Mouse (Mus musculus): ENCODE measurements around the gene Tceanc2.

- TF ChIP-seq CTCF (IDR thresholded peaks at IDR 0.05; ENCODE audit: control insufficient read depth, insufficient read depth, low read length): no peak
- TF ChIP-seq POLR2A (IDR thresholded peaks at IDR 0.05; ENCODE audit: borderline replicate concordance, control insufficient read depth, low read depth, low read length): no peak
Measured at GRCm38 (mm10) chr4:107114278-107114677, 64.6 kb downstream of the Tceanc2 start.

Data from bone marrow, adult 2 months (tissue).